Mouse (Mus musculus): ENCODE results near the gene Obox6. TPM values are rescaled to one million over a fixed set of nuclear protein-coding genes. Genes with fewer than 3 reads are reported as not detected.

Obox6 gene
- total RNA-seq (2021), result not detected
- long read RNA-seq, experiment 1, result 0 reads
- long read RNA-seq, experiment 2, result 0 reads

DNA sequence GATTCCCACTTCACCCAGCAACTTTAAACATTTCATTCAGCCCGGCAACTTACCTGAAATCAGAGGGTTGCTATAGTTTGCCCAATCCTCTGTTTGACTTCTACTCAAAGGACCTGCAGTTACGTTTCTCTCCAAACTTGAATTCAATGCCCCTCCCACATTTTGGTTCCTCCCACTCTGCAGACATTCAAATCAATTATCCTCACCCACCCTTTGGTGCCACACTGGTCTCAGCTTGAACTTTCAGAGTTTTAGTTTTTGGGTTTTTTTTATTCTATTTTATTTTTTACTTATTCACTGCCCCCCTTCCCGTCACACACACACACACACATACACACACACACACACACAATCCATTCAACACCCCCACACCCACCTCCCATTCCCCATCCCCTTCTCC is at the start of gene Obox6:
Gene Obox6, minus strand, starts transcription at position 101 of the 400 bp plus-strand sequence.
- no peak for DNase-seq (ENCODE audit: low spot score)

- DNase-seq (ENCODE audit: low spot score), result no peak
Measured at GRCm38 (mm10) chr7:15884127-15884526, 44.6 kb upstream of the Obox6 start.

- DNase-seq (ENCODE audit: low spot score), result no peak
Measured at GRCm38 (mm10) chr7:15882317-15882716, 42.8 kb upstream of the Obox6 start, which contains the start of gene Crxos. Crxos (plus strand) TSS chr7:15882617.

- DNase-seq (ENCODE audit: low spot score), result no peak
Measured at GRCm38 (mm10) chr7:15881831-15882230, 42.4 kb upstream of the Obox6 start.

DNA sequence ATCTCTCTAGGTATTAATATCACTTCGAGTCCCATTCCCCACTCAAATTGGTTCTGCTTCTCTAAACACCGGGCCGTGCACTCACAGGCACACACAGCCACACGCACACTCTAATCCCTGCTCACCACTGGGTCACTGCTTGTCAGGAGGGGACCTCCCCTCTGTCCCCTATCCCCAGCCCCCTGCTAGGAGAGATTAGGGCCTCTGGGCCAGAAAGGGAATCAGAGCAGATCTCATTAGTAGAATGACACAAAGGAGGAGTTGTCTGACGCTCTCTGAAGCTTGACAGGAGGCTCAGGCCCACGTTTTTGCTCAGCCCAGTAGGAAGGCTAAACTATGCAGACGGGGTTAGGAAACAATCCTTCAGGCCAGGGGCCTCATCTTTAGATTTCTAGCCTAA is 41.9 kb upstream of the Obox6 start:
- DNase-seq (ENCODE audit: low spot score), result no peak

DNA sequence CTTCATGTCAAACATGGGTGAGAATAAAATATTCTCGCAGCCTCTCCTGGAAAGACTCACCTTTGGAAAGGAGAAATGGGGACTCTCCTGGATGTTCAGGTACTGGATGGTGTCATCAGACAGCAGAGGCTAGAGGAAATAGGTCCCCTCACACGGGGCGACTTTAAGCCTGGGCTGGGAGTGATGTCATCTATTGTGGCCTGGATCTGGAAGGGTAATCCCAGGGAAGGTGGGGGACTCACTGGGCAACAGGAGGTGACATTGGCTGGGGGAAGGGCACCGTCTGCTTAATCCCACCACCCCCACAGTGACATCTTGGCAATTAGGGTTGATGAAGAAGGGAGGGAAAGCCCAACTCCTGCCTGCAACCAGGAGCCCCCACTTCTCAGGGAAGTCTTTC is 40.3 kb upstream of the Obox6 start, which contains the start of gene Crx:
Gene Crx, minus strand, starts transcription at position 213 of the 400 bp plus-strand sequence.
- no peak for DNase-seq (ENCODE audit: low spot score)

GRCm38 (mm10) chr7:15864104-15864503 is 24.6 kb upstream of the Obox6 start:
- DNase-seq (ENCODE audit: low spot score), result no peak

DNA sequence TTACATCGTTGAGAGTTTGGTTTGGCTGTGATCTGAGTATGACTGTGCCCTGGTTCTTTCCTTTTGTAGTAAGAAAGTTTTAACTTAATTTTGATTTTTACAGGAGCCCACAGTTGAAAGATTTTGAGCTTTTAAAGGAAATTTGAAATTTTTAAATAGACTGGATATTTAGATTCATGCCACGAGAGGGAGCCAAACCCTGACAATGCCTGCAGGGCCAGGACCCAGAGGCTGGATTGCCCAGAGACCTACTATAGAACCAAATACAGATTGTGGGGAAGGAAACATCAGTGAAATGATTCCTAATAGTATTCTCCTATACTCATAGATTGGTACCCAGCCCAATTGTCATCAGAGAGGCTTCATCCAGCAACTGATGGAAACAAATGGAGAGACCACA is 20.2 kb upstream of the Obox6 start:
- no peak for DNase-seq (ENCODE audit: low spot score)

Other genes with a start within 250 kb of the Obox6 start
- gene Obox3, start 199.8 kb downstream of the Obox6 start, total RNA-seq (2021), result not detected
- not detected for gene Obox5, start 89.5 kb downstream of the Obox6 start, total RNA-seq (2021)
- gene Crx, start 40.3 kb upstream of the Obox6 start, total RNA-seq (2021), result not detected
- not detected for gene Crxos, start 42.9 kb upstream of the Obox6 start, total RNA-seq (2021)
- 1,000 to 10,000 TPM; 1,514 to 1,837 TPM for gene Selenow, start 82.7 kb upstream of the Obox6 start, total RNA-seq (2021)
- gene Nop53, start 106.4 kb upstream of the Obox6 start, total RNA-seq (2021), result 10 to 100 TPM; 82.3 to 91.7 TPM
- 10 to 100 TPM; 24.9 to 37.4 TPM for gene Ehd2, start 127.9 kb upstream of the Obox6 start, total RNA-seq (2021)
- gene Bicra, start 208.2 kb upstream of the Obox6 start, total RNA-seq (2021), result 1 to 10 TPM; 5.5 to 6.6 TPM
- gene Zfp541, start 222.1 kb upstream of the Obox6 start, total RNA-seq (2021), result not detected